Mouse (Mus musculus): ENCODE results near the gene Mvp.

The Mvp gene

GRCm38 (mm10) chr7:127019306-127019960 is 5.0 kb upstream of the Mvp start:
- DNase-seq (ENCODE audit: low read depth, low spot score), result no peak

DNA sequence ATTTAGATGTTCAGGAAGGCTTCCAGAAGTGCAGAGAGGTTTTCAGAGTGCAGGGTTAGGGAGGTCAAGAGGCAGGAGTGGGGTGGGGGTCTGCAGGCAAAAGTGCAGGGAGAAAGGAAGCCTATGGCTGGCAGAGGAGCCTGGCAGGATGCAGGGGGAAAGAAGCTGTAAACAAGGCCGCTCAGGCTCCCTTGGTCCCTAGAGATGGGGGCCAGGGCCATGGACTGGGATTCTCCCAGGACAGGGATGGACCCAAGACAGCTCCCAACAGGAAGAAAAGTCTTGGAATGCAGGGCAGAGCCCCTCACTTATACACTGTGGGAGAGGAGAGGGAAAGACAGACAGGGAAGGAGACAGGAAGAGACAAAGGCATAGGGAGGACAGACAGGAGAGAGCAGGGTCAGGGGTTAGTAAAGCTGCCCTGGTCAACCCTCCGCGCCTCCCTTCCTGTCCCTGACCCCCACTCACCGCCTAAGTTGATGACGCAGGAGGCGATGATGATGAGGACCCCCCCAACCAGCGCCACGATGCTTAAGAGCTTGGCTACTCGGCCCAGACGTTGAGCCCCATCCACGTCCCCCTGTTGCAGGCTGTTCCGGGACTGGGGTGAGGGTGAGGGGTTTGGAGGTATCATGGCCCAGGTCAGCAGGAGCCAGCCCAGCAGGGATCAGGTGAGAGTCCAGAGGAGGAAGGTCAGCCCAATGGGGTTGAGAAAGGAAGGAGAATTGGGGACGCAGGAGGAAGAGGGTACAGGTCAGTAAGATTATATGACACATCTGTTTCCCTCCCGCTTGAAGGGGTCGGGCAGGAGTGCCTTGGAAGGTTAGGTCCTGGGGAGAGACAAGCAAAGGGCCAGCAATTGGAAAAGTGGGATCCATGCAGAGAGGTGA is 4.2 kb upstream of the Mvp start:
- no peak for DNase-seq (ENCODE audit: low read depth, low spot score)

DNA sequence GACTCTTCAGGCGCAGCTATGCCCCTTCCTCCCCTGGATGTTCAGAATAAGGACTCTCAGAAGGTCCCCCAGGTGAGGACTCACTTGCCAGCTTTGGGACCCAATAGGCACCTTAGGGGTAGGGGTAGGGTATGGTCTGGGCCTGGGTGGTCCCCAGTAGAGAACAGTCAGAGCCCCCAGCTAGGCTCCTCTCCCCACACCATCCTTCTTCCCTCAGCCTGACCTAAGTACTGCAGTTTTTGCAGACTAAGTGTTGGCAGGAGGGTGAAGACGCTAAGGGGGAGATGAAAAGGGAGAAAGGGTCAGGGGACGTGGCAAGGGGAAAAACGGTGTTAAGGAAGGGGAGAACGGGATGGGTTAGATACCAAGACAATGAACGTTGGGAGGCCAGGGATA is 3.5 kb upstream of the Mvp start:
- no peak for DNase-seq (ENCODE audit: low read depth, low spot score)

GRCm38 (mm10) chr7:127016971-127017949 is 2.8 kb upstream of the Mvp start, which contains the start of gene Pagr1a:
Gene Pagr1a, minus strand, starts transcription at chr7:127017352.
- peak; percentile 100 for DNase-seq (ENCODE audit: low read depth, low spot score)

- no peak for DNase-seq (ENCODE audit: low read depth, low spot score)
These were observed 2.1 kb upstream of the Mvp start for GRCm38 (mm10) chr7:127016486-127016938.

- no peak for DNase-seq (ENCODE audit: low read depth, low spot score)
These were observed 1.9 kb upstream of the Mvp start, which contains the start of gene Pagr1b for GRCm38 (mm10) chr7:127016481-127016485. Gene Pagr1b, minus strand, starts transcription at chr7:127016484.

- no peak for DNase-seq (ENCODE audit: low read depth, low spot score)
These were observed 1.7 kb upstream of the Mvp start for GRCm38 (mm10) chr7:127016081-127016480.

GRCm38 (mm10) chr7:127014993-127015392 is 572 bp upstream of the Mvp start:
- DNase-seq (ENCODE audit: low read depth, low spot score), result no peak

GRCm38 (mm10) chr7:127013385-127013784 is 1.0 kb downstream of the Mvp start:
- DNase-seq (ENCODE audit: low read depth, low spot score), result no peak

GRCm38 (mm10) chr7:127012845-127013244 is 1.6 kb downstream of the Mvp start:
- DNase-seq (ENCODE audit: low read depth, low spot score), result no peak

- no peak for DNase-seq (ENCODE audit: low read depth, low spot score)
These were observed 2.0 kb downstream of the Mvp start for GRCm38 (mm10) chr7:127012374-127012773.

- no peak for DNase-seq (ENCODE audit: low read depth, low spot score)
These were observed 2.7 kb downstream of the Mvp start for GRCm38 (mm10) chr7:127011717-127012116.

GRCm38 (mm10) chr7:127011051-127011450 is 3.4 kb downstream of the Mvp start:
- no peak for DNase-seq (ENCODE audit: low read depth, low spot score)

DNA sequence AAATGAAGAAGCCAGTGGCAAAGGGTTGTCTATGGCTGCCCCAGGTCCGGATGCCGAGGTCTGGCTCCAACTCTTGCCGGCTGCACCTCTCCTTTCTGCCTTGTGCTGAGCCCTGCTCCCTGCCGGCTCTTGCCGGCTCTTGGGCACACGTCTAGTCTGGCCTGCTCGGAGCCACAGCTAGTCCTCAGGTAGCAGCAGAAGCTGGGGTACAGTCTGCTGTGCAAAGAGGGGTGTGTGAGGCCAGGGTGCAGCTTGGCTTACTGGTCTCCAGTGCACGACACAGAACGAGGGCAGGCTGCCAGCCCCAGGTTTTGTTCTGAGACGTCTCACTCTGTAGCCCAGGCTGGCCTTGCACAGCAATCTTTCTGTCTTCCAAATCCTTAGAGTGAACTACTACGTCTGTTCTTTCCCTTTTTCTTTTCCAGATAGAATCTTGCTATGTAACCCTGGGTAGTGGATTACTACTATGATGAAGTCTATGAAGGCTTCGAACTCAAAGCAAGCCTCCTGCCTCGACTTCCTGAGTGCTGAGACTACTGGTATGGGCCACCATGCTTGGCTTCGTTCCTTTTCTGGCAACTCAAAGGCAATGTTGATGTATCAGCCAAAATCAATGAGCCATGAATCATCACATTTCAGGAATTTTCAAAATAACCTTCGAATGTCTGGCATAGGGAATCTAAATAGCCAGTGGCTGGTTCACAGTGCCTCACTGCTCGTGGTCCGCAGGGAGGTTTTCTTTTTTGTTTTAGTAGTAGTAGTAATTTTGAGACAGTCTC is 4.9 kb downstream of the Mvp start:
- no peak for DNase-seq (ENCODE audit: low read depth, low spot score)

- no peak for DNase-seq (ENCODE audit: low read depth, low spot score)
These were observed 6.0 kb downstream of the Mvp start for GRCm38 (mm10) chr7:127008239-127009019.

GRCm38 (mm10) chr7:127007313-127008024 is 7.0 kb downstream of the Mvp start:
- no peak for DNase-seq (ENCODE audit: low read depth, low spot score)

- DNase-seq (ENCODE audit: low read depth, low spot score), result no peak
These were observed 10.1 kb downstream of the Mvp start for GRCm38 (mm10) chr7:127004122-127004875.

DNA sequence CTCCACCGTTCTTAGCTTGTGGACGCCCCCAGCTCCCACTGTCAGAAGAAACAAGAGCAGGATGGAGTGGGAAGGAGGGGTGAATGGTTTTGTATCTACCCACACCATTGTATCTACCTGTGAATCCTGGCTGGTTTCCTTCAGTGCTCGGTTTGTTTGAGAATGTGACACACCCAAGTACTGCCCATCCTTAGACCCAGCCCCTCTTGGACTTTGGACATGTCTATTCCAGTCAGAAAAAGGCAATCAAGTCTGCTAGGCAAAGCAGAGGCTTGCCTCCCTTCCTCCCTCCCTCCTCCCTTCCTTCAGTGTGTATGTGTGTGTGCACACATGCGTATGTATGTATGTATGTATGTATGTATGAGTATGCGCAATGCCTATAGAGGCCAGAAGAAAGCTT is 10.8 kb downstream of the Mvp start:
- no peak for DNase-seq (ENCODE audit: low read depth, low spot score)

DNA sequence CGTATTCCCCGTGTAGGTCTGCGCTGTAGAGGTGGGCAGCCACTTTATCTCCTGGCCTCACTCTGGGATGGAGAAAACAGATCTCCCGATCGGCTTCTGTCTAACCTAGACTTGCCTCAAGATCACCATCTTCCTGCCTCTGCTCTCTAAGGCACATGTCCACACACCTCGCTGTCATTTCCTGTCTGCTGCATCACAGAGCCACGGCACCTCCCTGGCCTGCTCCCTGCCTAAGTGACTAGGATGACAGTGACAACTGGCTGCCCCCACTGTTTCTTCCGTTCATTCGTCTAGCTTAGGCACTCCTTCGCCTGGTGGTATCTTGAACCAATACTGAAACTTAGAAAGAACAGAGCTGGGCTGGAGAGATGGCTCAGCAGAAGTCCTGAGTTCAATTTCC is 14.9 kb downstream of the Mvp start:
- DNase-seq (ENCODE audit: low read depth, low spot score), result no peak
